Mouse (Mus musculus): Measurements from ENCODE around the gene Milr1. TPM values are rescaled to one million over a fixed set of nuclear protein-coding genes. Genes with fewer than 3 reads are reported as not detected.

Milr1 gene
- polyA plus RNA-seq, 1 experiment from 2014 or later, result 1.9 TPM

Small RNA genes within 50 kb of the gene (microRNA-seq; reads per million reads assigned to microRNA genes)
- gene Gm25994 (not detected), gene Mir3064 (6.9 reads per million, percentile 20 among the genes with 10 or more reads in this experiment)

Other genes with a start within 250 kb of the Milr1 start
- 10.4 and 11.5 TPM in 2 replicates for gene Tex2, start 137.8 kb upstream of the Milr1 start, polyA plus RNA-seq (2015; fragmentation: Nextera tagmentation; extraction: Ambion mirVana)
- gene Pecam1, start 598 bp upstream of the Milr1 start, polyA plus RNA-seq (2015; fragmentation: Nextera tagmentation; extraction: Ambion mirVana), result 140 and 151 TPM in 2 replicates
- gene Polg2, start 28.3 kb downstream of the Milr1 start, polyA plus RNA-seq (2015; fragmentation: Nextera tagmentation; extraction: Ambion mirVana), result 9.0 and 9.9 TPM in 2 replicates
- gene Ddx5, start 38.0 kb downstream of the Milr1 start, polyA plus RNA-seq (2015; fragmentation: Nextera tagmentation; extraction: Ambion mirVana), result 352 and 357 TPM in 2 replicates
- 21.8 and 22.6 TPM in 2 replicates for gene Cep95, start 38.0 kb downstream of the Milr1 start, polyA plus RNA-seq (2015; fragmentation: Nextera tagmentation; extraction: Ambion mirVana)
- 16.4 and 17.6 TPM in 2 replicates for gene Smurf2, start 169.5 kb downstream of the Milr1 start, polyA plus RNA-seq (2015; fragmentation: Nextera tagmentation; extraction: Ambion mirVana)
- 437 and 492 TPM in 2 replicates for gene Kpna2, start 248.3 kb downstream of the Milr1 start, polyA plus RNA-seq (2015; fragmentation: Nextera tagmentation; extraction: Ambion mirVana)